Mouse (Mus musculus): ENCODE results near the gene Pip5k1b. TPM values are rescaled to one million over a fixed set of nuclear protein-coding genes. Genes with fewer than 3 reads are reported as not detected.

Gene Pip5k1b
- total RNA-seq, 2 experiments from 2014 or later, result 23.4 to 24.9 TPM

GRCm38 (mm10) chr19:24521997-24522396, 33.7 kb downstream of the Pip5k1b start:
- DNase-seq, result no peak
- intact Hi-C loops (cut with DNase I), result no loop called here

- DNase-seq, result no peak
- intact Hi-C loops (cut with DNase I), result no loop called here
These were observed 34.5 kb downstream of the Pip5k1b start for GRCm38 (mm10) chr19:24521146-24521545.

- no peak for DNase-seq
- intact Hi-C loops (cut with DNase I), result no loop called here
These were observed 35.8 kb downstream of the Pip5k1b start for GRCm38 (mm10) chr19:24519732-24520409.

- no peak for DNase-seq
- intact Hi-C loops (cut with DNase I), result no loop called here
These were observed 37.3 kb downstream of the Pip5k1b start for GRCm38 (mm10) chr19:24518384-24518783.

- intact Hi-C loops (cut with DNase I), result no loop called here
- no peak for DNase-seq
These were observed 38.6 kb downstream of the Pip5k1b start for GRCm38 (mm10) chr19:24517057-24517456.

- intact Hi-C loops (cut with DNase I), result no loop called here
- DNase-seq, result no peak
These were observed 39.7 kb downstream of the Pip5k1b start for GRCm38 (mm10) chr19:24515941-24516340.

- DNase-seq, result no peak
- intact Hi-C loops (cut with DNase I), result no loop called here
These were observed 40.7 kb downstream of the Pip5k1b start for GRCm38 (mm10) chr19:24514661-24515642.

- no peak for DNase-seq
- intact Hi-C loops (cut with DNase I), result no loop called here
These were observed 42.4 kb downstream of the Pip5k1b start for GRCm38 (mm10) chr19:24513105-24513843.

- DNase-seq, result no peak
- intact Hi-C loops (cut with DNase I), result no loop called here
These were observed 43.7 kb downstream of the Pip5k1b start for GRCm38 (mm10) chr19:24511939-24512338.

GRCm38 (mm10) chr19:24509391-24509790, 46.3 kb downstream of the Pip5k1b start:
- no peak for DNase-seq
- intact Hi-C loops (cut with DNase I), result no loop called here

GRCm38 (mm10) chr19:24508087-24508767, 47.4 kb downstream of the Pip5k1b start:
- intact Hi-C loops (cut with DNase I), result no loop called here
- no peak for DNase-seq

GRCm38 (mm10) chr19:24502736-24503421, 52.8 kb downstream of the Pip5k1b start:
- DNase-seq, result no peak
- intact Hi-C loops (cut with DNase I), result no loop called here

GRCm38 (mm10) chr19:24501525-24501924, 54.1 kb downstream of the Pip5k1b start:
- no peak for DNase-seq
- intact Hi-C loops (cut with DNase I), result no loop called here

- intact Hi-C loops (cut with DNase I), result no loop called here
- DNase-seq, result no peak
These were observed 55.2 kb downstream of the Pip5k1b start for GRCm38 (mm10) chr19:24500431-24500830.

GRCm38 (mm10) chr19:24499291-24499690, 56.4 kb downstream of the Pip5k1b start:
- intact Hi-C loops (cut with DNase I), result no loop called here
- DNase-seq, result no peak

GRCm38 (mm10) chr19:24493887-24494286, 61.8 kb downstream of the Pip5k1b start:
- DNase-seq, result no peak
- intact Hi-C loops (cut with DNase I), result no loop called here

GRCm38 (mm10) chr19:24491824-24492223, 63.8 kb downstream of the Pip5k1b start:
- intact Hi-C loops (cut with DNase I), result no loop called here
- DNase-seq, result no peak

- intact Hi-C loops (cut with DNase I), result no loop called here
- DNase-seq, result no peak
These were observed 65.4 kb downstream of the Pip5k1b start for GRCm38 (mm10) chr19:24490275-24490674.

GRCm38 (mm10) chr19:24486433-24487296, 69.0 kb downstream of the Pip5k1b start:
- DNase-seq, result no peak
- intact Hi-C loops (cut with DNase I), result no loop called here

All from heart, postnatal 14 days (tissue).